Mouse (Mus musculus): Measurements from ENCODE around the gene Gdpd3. TPM values are rescaled to one million over a fixed set of nuclear protein-coding genes. Genes with fewer than 3 reads are reported as not detected.

Gene Gdpd3
- total RNA-seq, 2 experiments from 2014 or later, result 3.1 to 7.0 TPM

DNA sequence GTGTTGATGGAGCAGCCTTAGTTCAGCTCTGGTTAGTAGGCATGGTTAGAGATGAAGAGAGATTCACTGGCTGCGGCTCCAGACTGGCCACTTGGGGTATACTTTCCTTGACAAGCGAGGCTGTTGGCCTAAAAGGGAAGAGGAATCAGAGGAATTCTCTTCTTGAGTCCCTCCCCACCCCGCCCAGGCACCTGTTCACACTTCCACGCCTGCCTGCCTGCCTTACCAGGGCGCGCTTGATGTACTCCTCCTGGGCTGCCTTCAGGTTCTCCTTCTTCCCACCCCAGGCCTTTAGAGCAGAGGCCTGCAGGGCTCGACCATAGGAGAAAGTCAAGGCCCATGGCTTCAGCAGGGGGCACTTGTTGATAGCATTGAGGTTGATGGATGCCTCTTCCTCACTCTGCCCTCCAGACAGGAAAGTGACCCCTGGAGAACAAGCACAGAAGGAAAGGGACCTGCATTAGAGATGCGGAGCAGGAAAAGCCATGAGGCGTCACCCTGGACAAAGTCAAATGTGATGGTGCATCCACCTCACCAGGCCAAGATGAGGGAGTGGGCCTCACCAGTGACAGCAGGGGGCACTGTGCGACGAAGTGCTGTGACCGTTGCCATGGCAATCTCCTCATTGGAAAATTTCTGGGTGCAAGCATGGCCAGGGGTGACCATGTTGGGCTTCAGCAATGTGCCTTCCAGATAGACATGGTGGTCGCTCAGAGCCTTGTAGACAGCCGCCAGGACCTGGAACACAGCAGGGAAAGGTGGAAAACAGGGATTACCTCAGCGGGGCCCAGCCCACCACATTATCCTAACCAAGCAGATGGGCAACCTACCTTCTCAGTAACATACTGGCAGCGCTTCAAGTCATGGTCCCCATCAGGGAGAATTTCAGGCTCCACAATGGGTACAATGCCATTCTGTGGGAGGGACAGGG, 29.5 kb downstream of the Gdpd3 start:
- H3K4me3 ChIP-seq, result peak overlapping the region; percentile 72
- no peak for DNase-seq (ENCODE audit: low spot score in 2 of 2)
- peak overlapping the region; percentile 100 for H3K27ac ChIP-seq
- TF ChIP-seq CTCF (conservative IDR thresholded peaks at IDR 0.05), result peak; percentile 63

DNA sequence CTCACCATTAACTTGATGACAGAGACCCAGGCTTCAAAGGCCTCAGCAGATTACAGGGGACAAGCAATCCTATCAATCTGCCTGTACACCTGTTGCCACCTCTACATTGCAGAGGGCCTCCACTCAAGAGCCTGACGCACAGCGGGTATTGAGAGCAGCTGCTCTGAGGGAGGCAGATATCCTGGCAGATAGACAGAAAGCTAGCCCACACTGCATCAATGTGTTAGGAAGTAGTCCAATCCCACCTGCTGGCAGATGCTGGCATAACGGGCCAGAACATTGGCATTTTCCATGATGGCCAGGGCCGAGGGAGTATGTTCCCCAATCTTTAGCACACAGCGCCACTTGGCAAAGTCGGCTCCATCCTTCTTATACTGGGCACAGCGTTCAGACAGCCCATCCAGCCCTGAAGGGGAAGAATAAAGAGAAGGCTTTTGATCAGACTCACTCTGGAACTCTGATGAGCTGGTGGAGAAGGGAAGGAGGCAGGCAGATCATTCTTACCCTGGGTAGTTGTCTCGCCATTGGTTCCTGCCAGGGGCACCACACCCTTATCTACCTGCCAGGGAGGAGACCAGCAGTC, 30.3 kb downstream of the Gdpd3 start:
- Histone ChIP-seq H3K4me3 (peak overlapping the region; percentile 72), H3K27ac (peak overlapping the region; percentile 100)
- peak; percentile 62 for TF ChIP-seq CTCF (conservative IDR thresholded peaks at IDR 0.05)

DNA sequence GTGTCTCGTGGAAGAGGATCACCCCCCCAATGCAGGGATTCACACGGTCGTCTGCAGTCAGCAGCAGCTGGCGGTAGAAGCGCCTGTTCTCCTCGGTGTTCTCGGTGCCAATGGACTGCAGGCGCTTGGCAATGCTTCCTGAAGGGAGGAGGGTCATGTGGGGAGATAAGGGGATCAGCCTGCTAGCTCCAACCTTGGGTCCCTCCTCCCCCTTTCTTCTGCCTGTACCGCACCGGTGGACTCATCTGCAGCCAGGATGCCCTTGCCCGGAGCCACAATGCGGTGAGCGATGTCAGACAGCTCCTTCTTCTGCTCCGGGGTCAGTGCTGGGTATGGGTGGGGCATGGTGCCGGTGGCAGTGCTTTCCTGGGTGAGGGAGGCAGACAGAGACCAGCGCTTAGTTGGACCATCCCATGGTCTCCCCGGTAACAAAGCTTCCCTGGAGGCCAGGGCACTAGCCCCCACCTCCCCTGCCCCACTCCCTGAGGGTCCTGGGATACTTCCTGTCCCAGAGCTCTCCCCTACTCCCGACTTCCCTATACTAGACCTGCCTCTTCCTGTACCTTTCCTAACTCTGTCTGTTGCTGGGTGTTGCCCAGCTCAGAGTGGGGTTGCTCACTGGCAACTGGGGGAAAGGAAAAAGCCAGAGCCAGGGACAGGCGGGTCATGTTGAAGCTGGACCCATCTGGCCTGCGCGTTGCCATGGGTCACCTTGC, 31.4 kb downstream of the Gdpd3 start, which contains the start of gene Fam57b:
Gene Fam57b, plus strand, starts transcription at position 258 of the 716 bp plus-strand sequence.
- Histone ChIP-seq H3K4me3 (peak within 1 kb of the TSS; percentile 72), H3K27ac (peak within 1 kb of the TSS; percentile 100)
- peak in 1 of 2 experiments; percentile 39 for DNase-seq (ENCODE audit: low spot score in 2 of 2)
- no peak for TF ChIP-seq CTCF (conservative IDR thresholded peaks at IDR 0.05)

More for the DNA sequence above, 30.3 kb downstream of the Gdpd3 start:
- DNase-seq (ENCODE audit: low spot score in 2 of 2), result peak in 1 of 2 experiments; percentile 62

DNA sequence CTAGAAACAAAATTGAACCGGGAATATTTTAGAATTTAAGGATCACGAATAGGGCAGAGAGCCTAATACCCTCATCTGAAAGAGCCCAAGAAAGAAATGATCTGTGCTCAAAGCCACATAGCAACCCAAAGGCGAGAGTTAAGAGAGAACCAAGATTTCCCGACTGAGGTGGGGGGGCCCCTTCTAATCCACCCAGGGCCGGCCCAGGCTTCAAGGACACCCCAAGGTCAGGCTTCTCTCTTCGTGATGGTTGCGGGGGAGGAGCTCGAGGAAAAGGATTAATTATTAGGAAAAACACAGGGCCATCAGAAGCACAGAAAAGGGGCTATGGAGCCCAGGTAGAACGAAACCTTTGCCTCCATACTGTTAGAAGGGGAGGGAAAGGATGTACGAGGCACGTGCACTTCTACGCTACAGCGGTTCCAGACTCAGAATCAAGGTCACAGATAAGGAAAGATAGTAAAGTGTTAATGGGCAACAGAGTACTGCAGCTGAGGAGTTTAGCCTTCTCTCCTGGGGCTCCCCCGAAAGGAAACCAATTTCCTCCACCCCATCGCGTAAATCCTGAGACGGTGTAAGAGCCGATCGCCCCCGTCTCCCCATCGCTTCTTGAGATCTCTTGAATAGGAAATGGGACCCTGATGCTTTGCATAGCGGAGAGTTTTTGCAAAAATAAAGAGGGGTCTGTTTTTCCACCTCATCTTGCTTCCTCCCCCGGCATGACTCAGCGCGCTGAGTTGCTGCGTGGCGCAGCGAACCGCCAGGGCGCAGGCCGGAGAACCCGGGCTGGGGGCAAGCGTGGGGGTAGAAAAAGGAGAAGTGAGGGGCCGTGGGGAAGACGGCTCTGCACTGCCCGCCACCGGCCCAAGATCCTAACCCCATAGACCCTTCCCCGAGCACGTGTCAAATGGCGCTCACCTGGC, 32.3 kb downstream of the Gdpd3 start:
- no peak for TF ChIP-seq CTCF (conservative IDR thresholded peaks at IDR 0.05)
- peak overlapping the region; percentile 100 for H3K27ac ChIP-seq
- DNase-seq (ENCODE audit: low spot score in 2 of 2), result peak in 1 of 2 experiments; percentile 29
- H3K4me3 ChIP-seq, result peak overlapping the region; percentile 72

DNA sequence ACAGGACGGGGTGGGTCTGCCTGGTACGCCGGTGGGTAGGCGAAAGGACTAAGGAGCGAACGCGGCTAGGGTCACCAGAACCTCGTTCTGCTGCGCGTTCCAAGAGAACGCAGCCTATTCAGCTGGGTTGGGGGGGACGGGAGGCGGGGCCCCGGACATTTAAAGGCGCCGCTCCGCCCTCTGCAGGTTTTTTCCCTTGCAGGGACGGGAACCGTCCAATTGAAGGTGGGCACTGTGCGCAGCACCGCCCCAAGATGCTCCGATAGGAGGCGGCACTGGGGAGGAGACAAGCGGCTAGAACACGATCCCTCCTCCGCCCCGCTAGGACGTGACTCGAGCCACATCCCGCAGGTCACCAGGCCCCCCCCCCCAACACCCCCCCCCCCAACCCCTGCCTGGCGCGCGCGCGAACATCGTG, 32.9 kb downstream of the Gdpd3 start:
- TF ChIP-seq CTCF (conservative IDR thresholded peaks at IDR 0.05), result peak; percentile 72
- H3K4me3 ChIP-seq, result peak overlapping the region; percentile 72
- DNase-seq (ENCODE audit: low spot score in 2 of 2), result peak; percentile 96 to 99

DNA sequence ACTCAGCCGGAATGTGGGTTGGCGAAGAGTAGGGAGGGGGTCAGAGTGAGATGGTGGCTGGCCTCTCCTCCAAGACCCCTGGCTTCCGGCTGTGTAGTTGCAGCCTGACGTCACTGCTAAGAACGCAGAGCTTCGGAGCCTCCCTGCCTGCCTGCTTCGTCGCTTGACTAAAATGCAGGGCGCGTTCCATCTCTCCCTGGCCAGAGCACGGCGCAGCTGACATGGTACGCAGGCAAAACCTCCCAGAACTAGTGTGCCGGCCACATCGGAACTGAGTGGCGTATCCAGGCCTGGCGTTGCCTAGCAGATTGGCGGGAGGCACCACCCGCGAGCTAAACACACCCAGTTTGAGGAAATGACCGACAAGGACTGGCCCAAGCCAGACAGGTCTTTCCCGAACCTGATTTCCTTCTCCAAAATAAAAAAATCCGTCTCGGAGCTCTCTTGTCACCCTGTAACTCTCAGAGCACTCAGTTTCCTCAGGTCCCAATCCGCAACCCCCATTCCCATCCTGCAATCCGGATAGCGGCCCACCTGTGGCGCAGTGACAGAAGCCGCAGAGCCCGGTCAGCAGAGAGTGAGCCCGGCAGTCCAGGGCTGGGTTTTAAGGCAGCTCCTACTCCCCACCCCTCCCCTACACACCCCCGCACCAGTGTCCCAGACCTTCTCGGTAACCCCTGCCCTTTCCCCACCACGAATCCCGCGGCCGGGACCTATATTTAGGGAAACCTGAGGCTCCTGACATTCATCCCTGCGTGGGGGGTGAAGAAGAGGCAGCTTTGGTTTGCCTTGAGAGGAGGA, 33.5 kb downstream of the Gdpd3 start:
- H3K27ac ChIP-seq, result peak overlapping the region; percentile 100
- peak; percentile 23 to 41 for DNase-seq (ENCODE audit: low spot score in 2 of 2)
- H3K4me3 ChIP-seq, result peak overlapping the region; percentile 55
- peak; percentile 72 for TF ChIP-seq CTCF (conservative IDR thresholded peaks at IDR 0.05)

More for the DNA sequence above, 32.9 kb downstream of the Gdpd3 start:
- H3K27ac ChIP-seq, result peak overlapping the region; percentile 100

DNA sequence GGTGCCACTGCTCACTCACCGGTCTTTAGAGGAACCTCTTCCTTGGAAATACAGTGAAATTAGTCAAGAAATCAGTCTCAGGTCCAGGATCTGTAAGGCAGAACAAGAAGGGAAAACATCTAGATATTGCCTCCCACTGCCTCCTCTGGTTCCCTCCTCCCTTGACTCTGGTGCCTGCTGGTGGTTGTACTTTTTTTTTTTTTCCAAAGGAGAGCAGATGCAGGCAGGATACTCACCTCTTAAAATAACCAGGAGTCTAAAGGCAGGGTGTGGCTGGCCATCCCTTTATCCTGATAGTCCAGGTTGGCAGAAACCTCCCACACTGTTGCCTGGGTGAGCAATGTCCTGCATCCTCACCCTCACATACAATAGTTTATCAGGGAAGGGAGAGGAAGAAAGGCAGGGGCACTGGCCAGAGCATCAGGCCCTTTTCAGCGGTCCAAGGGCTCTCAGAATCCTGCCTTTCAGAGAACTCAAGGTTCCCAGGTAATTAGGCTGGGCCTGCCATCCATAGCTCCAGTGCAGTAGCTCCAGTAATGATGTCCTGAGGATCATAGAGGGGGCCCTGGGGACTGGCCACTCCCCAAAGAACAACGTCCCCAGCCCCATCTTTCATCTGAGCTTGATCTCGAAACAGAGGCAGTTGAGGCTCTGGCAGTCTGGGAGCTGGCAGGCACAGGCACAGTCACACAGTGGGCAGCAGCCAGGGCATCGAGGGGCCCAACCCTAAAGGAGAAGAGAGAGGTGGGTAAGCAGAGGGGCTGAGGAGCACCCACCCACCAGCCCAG, 34.3 kb downstream of the Gdpd3 start:
- peak overlapping the region; percentile 55 for H3K4me3 ChIP-seq
- peak overlapping the region; percentile 100 for H3K27ac ChIP-seq
- DNase-seq (ENCODE audit: low spot score in 2 of 2), result no peak
- TF ChIP-seq CTCF (conservative IDR thresholded peaks at IDR 0.05), result no peak

DNA sequence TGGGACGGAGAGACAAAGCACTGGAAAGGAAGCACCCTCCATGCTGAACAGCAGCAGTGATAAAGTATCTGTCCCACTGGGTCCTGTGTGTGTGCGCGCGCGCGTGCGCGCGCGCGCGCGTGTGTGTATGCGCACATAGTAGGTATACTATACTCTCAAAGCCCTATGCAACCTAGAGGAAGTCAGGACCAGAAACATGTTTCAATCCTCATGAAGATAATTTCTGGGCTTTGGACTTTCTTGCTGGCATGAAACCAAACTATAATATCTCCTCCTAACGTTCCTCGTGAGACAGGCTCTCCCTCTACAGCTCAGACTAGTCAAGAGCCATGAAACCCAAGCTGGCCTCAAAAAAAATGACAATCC, 34.9 kb downstream of the Gdpd3 start:
- no peak overlapping the region for H3K4me3 ChIP-seq
- H3K27ac ChIP-seq, result no peak overlapping the region
- TF ChIP-seq CTCF (conservative IDR thresholded peaks at IDR 0.05), result no peak
- DNase-seq (ENCODE audit: low spot score in 2 of 2), result no peak

DNA sequence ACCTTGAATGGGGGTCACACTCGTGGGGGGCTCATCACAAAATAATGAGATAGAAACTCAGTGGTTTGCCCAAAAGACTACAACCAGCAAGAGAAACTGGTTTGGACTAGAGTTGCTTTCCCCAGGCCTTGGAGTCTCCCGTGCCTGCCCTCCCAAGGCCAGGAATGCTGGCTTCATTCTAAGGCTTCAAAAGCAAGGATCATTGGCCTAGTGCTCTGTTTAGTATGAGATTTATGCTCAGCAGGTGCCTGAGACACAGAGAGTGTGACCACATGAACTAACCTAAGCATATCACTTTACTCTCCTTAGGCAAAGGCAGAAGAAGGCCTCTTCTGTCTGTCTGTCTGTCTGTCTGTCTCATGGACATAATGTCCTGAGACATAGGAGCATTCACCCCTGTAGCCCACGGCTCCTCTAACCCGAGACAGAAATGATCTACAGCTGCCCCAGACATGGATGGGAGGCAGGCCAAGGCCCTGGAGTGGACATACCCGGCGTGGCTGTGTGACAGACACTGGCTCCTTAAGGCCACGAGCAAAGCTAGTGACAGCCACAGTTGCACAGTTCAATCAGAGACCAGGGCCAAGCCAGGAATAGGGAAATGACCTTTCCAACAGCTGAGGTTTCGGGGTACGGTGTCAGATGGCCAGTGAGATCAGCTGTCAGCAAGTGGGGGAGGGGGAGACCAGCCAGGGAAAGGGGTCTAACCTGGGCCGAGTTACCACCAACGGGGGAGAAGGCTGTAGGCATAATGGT, 36.2 kb downstream of the Gdpd3 start:
- Histone ChIP-seq H3K27ac (no peak overlapping the region), H3K4me3 (no peak overlapping the region)
- no peak for DNase-seq (ENCODE audit: low spot score in 2 of 2)
- TF ChIP-seq CTCF (conservative IDR thresholded peaks at IDR 0.05), result no peak

DNA sequence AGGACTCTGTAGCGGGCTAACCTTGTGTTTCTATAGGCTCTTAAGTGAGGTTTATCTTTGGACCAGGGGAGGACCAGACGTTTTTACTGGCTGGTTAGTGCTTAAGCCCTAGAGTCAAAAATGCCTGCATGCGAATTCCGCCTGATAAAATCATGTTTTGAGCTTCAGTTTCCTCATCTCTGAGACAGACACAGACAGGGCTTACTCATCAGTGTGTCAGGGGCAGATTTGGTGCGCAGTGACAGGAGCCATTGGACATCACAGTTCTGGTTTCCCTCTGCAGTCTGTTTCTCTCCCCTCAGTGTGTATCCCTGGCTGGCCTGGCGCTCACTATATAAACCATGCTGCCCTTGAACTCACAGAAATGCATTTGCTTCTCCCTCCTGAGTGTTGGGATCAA, 37.0 kb downstream of the Gdpd3 start:
- TF ChIP-seq CTCF (conservative IDR thresholded peaks at IDR 0.05), result no peak
- no peak for DNase-seq (ENCODE audit: low spot score in 2 of 2)

More for the DNA sequence above, 37.0 kb downstream of the Gdpd3 start:
- Histone ChIP-seq H3K27ac (no peak overlapping the region), H3K4me3 (no peak overlapping the region)
